Mouse (Mus musculus) layer of hippocampus, adult 8-10 months (tissue): Measurements from ENCODE around the gene Tex45. TPM values are rescaled to one million over a fixed set of nuclear protein-coding genes. Genes with fewer than 3 reads are reported as not detected.

Experiments
- DNase-seq, 2 experiments: peaks; one replicate each; pipeline ENCODE4 v3.0.0; 2022; ENCODE audit warnings: low spot score in 2 of 2
- total RNA-seq, 4 experiments: library from RNA; stranded (reverse); gene quantifications; 2 replicates each; pipeline ENCODE4 v1.2.4; 2022

Tex45 gene
- total RNA-seq, 4 experiments from 2014 or later = 0.49 to 0.52 TPM; not detected in 2

GRCm38 (mm10) chr8:3536053-3536841, 65.6 kb downstream of the Tex45 start:
- DNase-seq = no peak

Other genes starting within 250 kb of the Tex45 start
- gene Insr, start 191.2 kb upstream of the Tex45 start, total RNA-seq = 10 to 100 TPM; 49.8 to 58.2 (median 50.7) TPM
- not detected for gene A430078G23Rik, start 117.4 kb upstream of the Tex45 start, total RNA-seq
- 10 to 100 TPM; 38.5 to 56.8 (median 45.3) TPM for gene Arhgef18, start 77.9 kb upstream of the Tex45 start, total RNA-seq
- 1 to 10 TPM in 2 of 4 experiments, under 1 TPM in 2; 0.70 to 2.1 (median 1.1) TPM for gene Pex11g, start 3.2 kb upstream of the Tex45 start, total RNA-seq
- 10 to 100 TPM; 27.6 to 32.1 (median 28.0) TPM for gene Zfp358, start 22.3 kb downstream of the Tex45 start, total RNA-seq
- 10 to 100 TPM; 83.5 to 97.9 (median 89.6) TPM for gene Mcoln1, start 29.6 kb downstream of the Tex45 start, total RNA-seq
- 100 to 1,000 TPM in 1 of 4 experiments, 10 to 100 TPM in 3; 66.7 to 102 (median 88.9) TPM for gene Pnpla6, start 44.5 kb downstream of the Tex45 start, total RNA-seq
- gene C330021F23Rik, start 97.1 kb downstream of the Tex45 start, total RNA-seq = under 1 TPM in 1 of 4 experiments, not detected in 3; 0.56 TPM
- 10 to 100 TPM; 31.9 to 34.0 (median 32.6) TPM for gene Camsap3, start 116.4 kb downstream of the Tex45 start, total RNA-seq
- gene Xab2, start 150.5 kb downstream of the Tex45 start, total RNA-seq = 10 to 100 TPM; 39.1 to 45.9 (median 41.4) TPM
- gene Pet100, start 150.7 kb downstream of the Tex45 start, total RNA-seq = 100 to 1,000 TPM in 1 of 4 experiments, 10 to 100 TPM in 3; 42.2 to 100 (median 80.9) TPM
- not detected for gene Pcp2, start 154.7 kb downstream of the Tex45 start, total RNA-seq
- gene Stxbp2, start 160.1 kb downstream of the Tex45 start, total RNA-seq = 10 to 100 TPM; 59.8 to 87.1 (median 69.4) TPM
- gene Retn, start 184.9 kb downstream of the Tex45 start, total RNA-seq = 1 to 10 TPM in 1 of 4 experiments, under 1 TPM in 3; 0.61 to 1.3 (median 0.75) TPM
- under 1 TPM in 2 of 4 experiments, not detected in 2; 0.25 to 0.31 TPM for gene Mcemp1, start 194.9 kb downstream of the Tex45 start, total RNA-seq
- 10 to 100 TPM in 3 of 4 experiments, 1 to 10 TPM in 1; 9.9 to 18.1 (median 14.7) TPM for gene Fcor, start 201.5 kb downstream of the Tex45 start, total RNA-seq
- gene Trappc5, start 205.4 kb downstream of the Tex45 start, total RNA-seq = 10 to 100 TPM; 26.3 to 31.4 (median 28.6) TPM
- gene Fcer2a, start 223.3 kb downstream of the Tex45 start, total RNA-seq = not detected
- not detected for gene Clec4g, start 249.8 kb downstream of the Tex45 start, total RNA-seq